Mouse (Mus musculus) liver, postnatal 0 days (tissue): ENCODE results near the gene Gabrb1.

Experiments used
- CTCF ChIP-seq: sonication (generic); IDR thresholded peaks from 2 replicates; pipeline ENCODE4 v1.5.1; 2016; ENCODE audit warnings: antibody characterized with exemption, low read depth
- EP300 ChIP-seq: IDR thresholded peaks from 2 replicates; pipeline ENCODE4 v1.6.1; 2016; ENCODE audit warnings: antibody characterized with exemption, low read depth, mild to moderate bottlenecking

DNA sequence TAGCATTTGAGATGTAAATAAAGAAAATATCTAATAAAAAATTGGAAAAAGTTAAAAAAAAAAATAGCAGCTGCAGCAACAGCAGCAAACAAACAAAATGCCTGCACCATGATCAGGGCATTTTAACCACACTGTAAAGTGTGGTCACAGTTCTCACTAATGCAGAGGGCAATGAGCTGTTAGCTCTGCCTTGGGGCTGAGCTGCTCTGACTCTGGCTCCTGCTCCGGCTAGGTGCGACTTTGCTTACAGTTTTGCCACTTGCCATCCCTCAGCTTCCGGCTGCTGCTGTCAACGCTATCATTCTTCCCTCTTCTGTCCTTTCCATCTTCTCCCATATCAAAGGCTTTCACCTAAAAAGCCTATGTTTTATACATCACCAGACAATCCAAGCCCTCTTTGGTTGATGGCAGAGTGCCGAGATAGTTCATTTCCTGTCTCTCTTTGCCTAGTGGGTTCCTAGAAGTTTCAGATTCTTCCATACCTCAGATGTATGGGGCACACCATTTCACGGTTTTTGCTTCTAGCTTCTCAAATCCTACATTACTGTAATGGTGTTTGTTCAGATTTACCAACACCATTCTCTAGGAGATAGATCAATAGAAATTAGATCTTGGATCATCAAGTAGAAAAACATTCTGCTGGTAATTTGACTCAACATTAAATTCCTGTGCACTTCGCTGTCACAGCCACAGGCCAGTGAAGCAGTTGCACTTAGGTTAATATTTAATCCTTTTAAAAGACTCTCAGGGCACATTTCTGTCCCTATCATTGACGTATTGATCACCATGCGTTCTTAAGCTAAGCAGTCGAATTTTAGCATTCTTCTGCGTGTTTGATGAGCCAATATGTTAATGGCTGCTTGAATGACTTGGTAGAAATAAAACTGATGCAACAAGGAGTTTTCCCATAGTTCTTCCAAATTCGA, 385.6 kb downstream of the Gabrb1 start:
- TF ChIP-seq CTCF: no peak
- TF ChIP-seq EP300: no peak
